Mouse (Mus musculus): Measurements from ENCODE around the gene Aicda.

DNA sequence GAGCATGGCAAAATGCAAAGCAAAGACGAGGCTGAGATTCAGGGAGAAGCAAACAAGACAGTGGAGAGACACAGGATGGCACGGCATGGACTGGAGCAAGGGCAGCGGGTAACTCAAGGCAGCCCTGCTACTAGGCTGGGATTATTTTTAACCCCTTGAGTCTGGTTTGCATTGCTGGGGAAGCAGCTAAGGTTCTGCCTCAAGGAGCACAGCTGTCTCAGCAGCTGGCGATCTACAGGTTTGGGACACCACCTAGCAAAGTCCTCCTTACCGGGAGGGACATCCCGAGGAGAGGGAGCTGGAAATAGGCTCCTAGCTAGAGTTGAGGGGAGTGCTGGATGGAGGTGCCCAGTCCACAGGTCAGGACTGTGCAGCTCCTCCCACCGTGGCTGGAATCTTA is 1.7 kb downstream of the Aicda start:
- no peak for TF ChIP-seq CTCF (IDR thresholded peaks at IDR 0.05; ENCODE audit: low read depth, low read length)
- no peak for TF ChIP-seq GATA1 (IDR thresholded peaks at IDR 0.05; ENCODE audit: borderline replicate concordance, low read length)
- TF ChIP-seq TAL1 (conservative IDR thresholded peaks at IDR 0.05; ENCODE audit: low read depth, low read length): no peak
